In genomic region chr4:20973428-20973827, GRCm38 (mm10) we compare ENCODE assay signal across 17 mouse cellular contexts.
DNase-seq lines count a peak whose midpoint lies in the region; ATAC-seq and TF ChIP-seq lines count a peak whose summit lies in the region.
"Had no signal": no experiment of that assay in that cellular context is flagged by ENCODE, and none has a peak within 500 bp of the region (broad histone marks: within the 10 kb centered on the region; RNA-seq: fewer than 3 reads in every experiment).

No protein-coding gene starts in this region.

- peaks cover 2% of the 10 kb centered on the region; the same call in 1 of the 2 replicates for H3K36me3 ChIP-seq in ES-E14 (ENCODE audit: control insufficient read depth, insufficient read depth, low read length, poor library complexity, severe bottlenecking)
- no peaks in the 10 kb centered on the region for H3K36me3 ChIP-seq in forebrain, embryonic 13.5 days (ENCODE audit: poor library complexity, severe bottlenecking)
- H3K36me3 ChIP-seq: embryonic facial prominence, embryonic 10.5 days; embryonic facial prominence, embryonic 12.5 days; forebrain, embryonic 15.5 days had no signal

- peaks cover 0 to 6% of the 10 kb centered on the region in 2 experiments; a peak in 2 of 4 replicates for H3K4me1 ChIP-seq in ES-E14 (ENCODE audit: control insufficient read depth in 2 of 2, insufficient read depth in 2 of 2, low read length in 2 of 2, poor library complexity in 1 of 2)
- no peaks in the 10 kb centered on the region for H3K4me1 ChIP-seq in forebrain, embryonic 13.5 days
- H3K4me1 ChIP-seq: embryonic facial prominence, embryonic 10.5 days; embryonic facial prominence, embryonic 12.5 days; forebrain, embryonic 15.5 days had no signal

- 100% methylated on average over 1 of the region's 1 CpGs for WGBS in forebrain, embryonic 13.5 days

- H3K4me2 ChIP-seq in forebrain, embryonic 13.5 days = no peak overlapping the region
- H3K4me2 ChIP-seq: embryonic facial prominence, embryonic 12.5 days; forebrain, embryonic 15.5 days had no signal

- H3K27ac ChIP-seq in ES-E14 (ENCODE audit: insufficient read depth, low read depth, low read length, poor library complexity, severe bottlenecking) = peak overlapping the region; percentile 86; the same call in 1 of the 2 replicates
- H3K27ac ChIP-seq in forebrain, embryonic 13.5 days = no peak overlapping the region
- H3K27ac ChIP-seq: embryonic facial prominence, embryonic 10.5 days; embryonic facial prominence, embryonic 12.5 days; forebrain, embryonic 15.5 days had no signal

- H3K9ac ChIP-seq in ES-E14 (ENCODE audit: insufficient read depth, low read depth, low read length, poor library complexity, severe bottlenecking) = no peak overlapping the region
- H3K9ac ChIP-seq in forebrain, embryonic 13.5 days = no peak overlapping the region
- H3K9ac ChIP-seq: embryonic facial prominence, embryonic 12.5 days; forebrain, embryonic 15.5 days; forebrain, postnatal 0 days had no signal

- H3K27me3 ChIP-seq in forebrain, embryonic 13.5 days = no peaks in the 10 kb centered on the region
- H3K27me3 ChIP-seq: embryonic facial prominence, embryonic 12.5 days; forebrain, embryonic 15.5 days had no signal

- in situ Hi-C loops in ES-E14 (cut with MboI; ENCODE audit: low sequenced_read_pairs in 2 of 2, unreplicated experiment in 2 of 2) = no loop called here

- ATAC-seq in forebrain, embryonic 13.5 days = no peak
- no peak for ATAC-seq in activated CD4-positive, CD25-positive, alpha-beta regulatory T cell, adult 4 months
- ATAC-seq: forebrain, embryonic 15.5 days; forebrain, postnatal 0 days had no signal

- no peak overlapping the region for H3K4me3 ChIP-seq in ES-E14 (ENCODE audit: insufficient read depth in 1 of 2, low read depth in 1 of 2, low read length in 2 of 2, poor library complexity in 1 of 2, severe bottlenecking in 1 of 2)
- H3K4me3 ChIP-seq in forebrain, embryonic 13.5 days = no peak overlapping the region
- H3K4me3 ChIP-seq: embryonic facial prominence, embryonic 10.5 days; embryonic facial prominence, embryonic 12.5 days; forebrain, embryonic 15.5 days had no signal

- H3K9me3 ChIP-seq in ES-E14 (ENCODE audit: control insufficient read depth, insufficient read depth, low read depth, low read length) = no peaks in the 10 kb centered on the region
- no peaks in the 10 kb centered on the region; the same call in 1 of the 2 replicates for H3K9me3 ChIP-seq in forebrain, embryonic 13.5 days (replicated peaks)
- H3K9me3 ChIP-seq: embryonic facial prominence, embryonic 12.5 days; forebrain, embryonic 15.5 days had no signal

- DNase-seq in ES-CJ7 (ENCODE audit: low read depth, low spot score) (peak; percentile 78), ES-E14 (ENCODE audit: low read depth, low spot score) (peak; percentile 36), ZHBTc4 (ENCODE audit: low read depth, low spot score) (peak; percentile 82)
- DNase-seq: adrenal gland, adult 8-10 months; adrenal gland, postnatal 14 days; adrenal gland, postnatal 36 days; cerebellum, adult 11-12 months; cerebellum, adult 2 months; cerebellum, adult 9-10 months; cerebellum, postnatal 10 days; cerebellum, postnatal 25 days; forebrain, postnatal 0 days had no signal

TF ChIP-seq in ES-E14, 5 proteins besides CTCF, POLR2A, EP300 and RAD21:
- TF ChIP-seq CHD2 (IDR thresholded peaks at IDR 0.05; ENCODE audit: low read depth, low read length) = peak; percentile 62; the same call in 1 of the 2 replicates
- no peak for TF ChIP-seq ZNF384 (IDR thresholded peaks at IDR 0.05; ENCODE audit: low read depth, low read length)
